Mouse (Mus musculus) midbrain, embryonic 13.5 days (tissue): ENCODE results near the gene Nckap5l. TPM values are rescaled to one million over a fixed set of nuclear protein-coding genes. Genes with fewer than 3 reads are reported as not detected.

ENCODE experiments used
- ATAC-seq: fragments of 200-750 bp; cut with Nextera tagmentation; 2 replicates; pipeline ENCODE4 v1.8.0; 2017; ENCODE audit warnings: mild to moderate bottlenecking, moderate TSS enrichment, moderate library complexity
- H3K27ac ChIP-seq: fragments of 300-500 bp; sonication (generic); 2 replicates; pipeline ENCODE4 v1.5.1; 2015; ENCODE audit warnings: inconsistent platforms, mild to moderate bottlenecking, moderate library complexity
- H3K27me3 ChIP-seq: fragments of 300-500 bp; sonication (generic); 2 replicates; pipeline ENCODE4 v1.6.1; 2015; ENCODE audit warnings: mild to moderate bottlenecking, inconsistent platforms
- H3K36me3 ChIP-seq: fragments of 300-500 bp; sonication (generic); 2 replicates; pipeline ENCODE4 v1.6.1; 2015; ENCODE audit warnings: mild to moderate bottlenecking, inconsistent platforms
- H3K4me1 ChIP-seq: fragments of 300-500 bp; sonication (generic); replicated peaks from 2 replicates; pipeline ENCODE4 v1.6.1; 2015; ENCODE audit warnings: inconsistent platforms
- H3K4me2 ChIP-seq: fragments of 300-500 bp; sonication (generic); replicated peaks from 2 replicates; pipeline ENCODE4 v1.6.1; 2015; ENCODE audit warnings: moderate library complexity, mild to moderate bottlenecking, inconsistent platforms
- H3K4me3 ChIP-seq: fragments of 300-500 bp; sonication (generic); replicated peaks from 2 replicates; pipeline ENCODE4 v1.5.1; 2015; ENCODE audit warnings: mild to moderate bottlenecking, inconsistent platforms
- H3K9ac ChIP-seq: fragments of 300-500 bp; sonication (generic); replicated peaks from 2 replicates; pipeline ENCODE4 v1.6.1; 2015; ENCODE audit warnings: mild to moderate bottlenecking, inconsistent platforms
- H3K9me3 ChIP-seq: fragments of 300-500 bp; sonication (generic); 2 replicates; pipeline ENCODE4 v1.6.1; 2016; ENCODE audit warnings: mild to moderate bottlenecking, inconsistent platforms
- whole genome bisulfite sequencing: fragments of 180-500 bp; shearing (Covaris S2); methylation state at CpG from one replicate; pipeline ENCODE4 v1.1.7; 2015; 5-methylcytosine and 5-hydroxymethylcytosine counted together
- polyA plus RNA-seq: library from polyadenylated mRNA; unstranded; fragments of >200 nt; fragmentation: Nextera tagmentation; extraction: Ambion mirVana; gene quantifications from 2 replicates; pipeline ENCODE4 v1.2.1, GENCODE M21; 2015

Gene Nckap5l
- polyA plus RNA-seq, 1 experiment from 2014 or later = 15.6 TPM

GRCm38 (mm10) chr15:99497061-99497460 is 39.5 kb upstream of the Nckap5l start:
- no peak overlapping the region for H3K4me2 ChIP-seq
- peak; percentile 64 for ATAC-seq
- 12% methylated on average over 4 of the region's 4 CpGs for WGBS
- H3K4me3 ChIP-seq = no peak overlapping the region
- peaks cover 20% of the 10 kb centered on the region for H3K4me1 ChIP-seq
- no peak overlapping the region for H3K9ac ChIP-seq
- H3K9me3 ChIP-seq = no peaks in the 10 kb centered on the region
- H3K27ac ChIP-seq = no peak overlapping the region
- H3K27me3 ChIP-seq = 0 out of 2 replicates have a peak, but pooled peaks cover 3% of the 10 kb centered on the region
- no peaks in the 10 kb centered on the region for H3K36me3 ChIP-seq

- H3K4me3 ChIP-seq = no peak overlapping the region
- H3K27ac ChIP-seq = no peak overlapping the region
- no peaks in the 10 kb centered on the region for H3K4me1 ChIP-seq
- 76% methylated on average over 6 of the region's 6 CpGs for WGBS
- H3K4me2 ChIP-seq = no peak overlapping the region
- no peaks in the 10 kb centered on the region for H3K36me3 ChIP-seq
- H3K9me3 ChIP-seq = no peaks in the 10 kb centered on the region
- ATAC-seq = no peak
- H3K9ac ChIP-seq = no peak overlapping the region
- H3K27me3 ChIP-seq = no peaks in the 10 kb centered on the region
These were observed 27.2 kb upstream of the Nckap5l start for GRCm38 (mm10) chr15:99484745-99485144.

GRCm38 (mm10) chr15:99475814-99476213 is 18.3 kb upstream of the Nckap5l start:
- H3K4me1 ChIP-seq = peaks cover 14% of the 10 kb centered on the region
- H3K4me2 ChIP-seq = no peak overlapping the region
- H3K9me3 ChIP-seq = no peaks in the 10 kb centered on the region
- no peak overlapping the region for H3K27ac ChIP-seq
- no peak overlapping the region for H3K9ac ChIP-seq
- no peak overlapping the region for H3K4me3 ChIP-seq
- H3K36me3 ChIP-seq = no peaks in the 10 kb centered on the region
- WGBS = 82% methylated on average over 1 of the region's 1 CpGs
- ATAC-seq = no peak
- H3K27me3 ChIP-seq = no peaks in the 10 kb centered on the region

GRCm38 (mm10) chr15:99474576-99474926 is 17.0 kb upstream of the Nckap5l start, which contains the start of gene Bcdin3d:
Bcdin3d (minus strand) TSS chr15:99474730.
- ATAC-seq = peak; percentile 90
- peak within 1 kb of the TSS; percentile 87 for H3K4me3 ChIP-seq
- H3K9ac ChIP-seq = peak within 1 kb of the TSS; percentile 91
- 1% methylated on average over 26 of the region's 26 CpGs for WGBS
- no peaks in the 10 kb centered on the region for H3K9me3 ChIP-seq
- peak within 1 kb of the TSS; percentile 81 for H3K4me2 ChIP-seq
- H3K27me3 ChIP-seq = no peaks in the 10 kb centered on the region
- H3K27ac ChIP-seq = peak within 1 kb of the TSS; percentile 93
- H3K4me1 ChIP-seq = peaks cover 14% of the 10 kb centered on the region
- peaks cover 3% of the 10 kb centered on the region; the same call in 1 of the 2 replicates for H3K36me3 ChIP-seq

GRCm38 (mm10) chr15:99473801-99474575 is 16.4 kb upstream of the Nckap5l start:
- peaks cover 14% of the 10 kb centered on the region for H3K4me1 ChIP-seq
- H3K27ac ChIP-seq = peak overlapping the region; percentile 93
- H3K36me3 ChIP-seq = peaks cover 4% of the 10 kb centered on the region
- H3K4me2 ChIP-seq = peak overlapping the region; percentile 81
- H3K27me3 ChIP-seq = no peaks in the 10 kb centered on the region
- peak overlapping the region; percentile 91 for H3K9ac ChIP-seq
- H3K4me3 ChIP-seq = peak overlapping the region; percentile 87
- no peaks in the 10 kb centered on the region for H3K9me3 ChIP-seq
- 7% methylated on average over 38 of the region's 38 CpGs for WGBS
- peak; percentile 86 for ATAC-seq

- Histone ChIP-seq H3K9me3 (no peaks in the 10 kb centered on the region), H3K27ac (no peak overlapping the region), H3K27me3 (no peaks in the 10 kb centered on the region), H3K4me3 (no peak overlapping the region), H3K36me3 (peaks cover 7% of the 10 kb centered on the region), H3K4me2 (0 out of 2 replicates have a peak overlapping the region, but pooled peaks have one; percentile 81), H3K9ac (no peak overlapping the region), H3K4me1 (peaks cover 14% of the 10 kb centered on the region)
- ATAC-seq = no peak
- WGBS = 89% methylated on average over 7 of the region's 7 CpGs
These were observed 15.4 kb upstream of the Nckap5l start for GRCm38 (mm10) chr15:99472972-99473371.

- Histone ChIP-seq H3K4me3 (no peak overlapping the region), H3K27ac (no peak overlapping the region), H3K9ac (no peak overlapping the region), H3K4me1 (peaks cover 14% of the 10 kb centered on the region), H3K4me2 (no peak overlapping the region), H3K27me3 (no peaks in the 10 kb centered on the region), H3K36me3 (peaks cover 7% of the 10 kb centered on the region), H3K9me3 (no peaks in the 10 kb centered on the region)
- ATAC-seq = no peak
- 81% methylated on average over 14 of the region's 14 CpGs for WGBS
These were observed 14.1 kb upstream of the Nckap5l start for GRCm38 (mm10) chr15:99471677-99472063.

- Histone ChIP-seq H3K4me2 (peak overlapping the region; percentile 19; the same call in 1 of the 2 replicates), H3K4me1 (peaks cover 14% of the 10 kb centered on the region), H3K27me3 (no peaks in the 10 kb centered on the region), H3K9ac (0 out of 2 replicates have a peak overlapping the region, but pooled peaks have one; percentile 14), H3K27ac (peak overlapping the region; percentile 16; the same call in 1 of the 2 replicates), H3K36me3 (peaks cover 10% of the 10 kb centered on the region), H3K4me3 (no peak overlapping the region), H3K9me3 (no peaks in the 10 kb centered on the region)
- 64% methylated on average over 17 of the region's 17 CpGs for WGBS
- no peak for ATAC-seq
These were observed 13.6 kb upstream of the Nckap5l start for GRCm38 (mm10) chr15:99470971-99471676.

GRCm38 (mm10) chr15:99470224-99470761 is 12.7 kb upstream of the Nckap5l start:
- Histone ChIP-seq H3K4me1 (peaks cover 14% of the 10 kb centered on the region), H3K27ac (0 out of 2 replicates have a peak overlapping the region, but pooled peaks have one; percentile 16), H3K4me3 (no peak overlapping the region), H3K4me2 (peak overlapping the region; percentile 19; the same call in 1 of the 2 replicates), H3K36me3 (peaks cover 10% of the 10 kb centered on the region), H3K9ac (no peak overlapping the region), H3K27me3 (no peaks in the 10 kb centered on the region), H3K9me3 (no peaks in the 10 kb centered on the region)
- WGBS = 92% methylated on average over 31 of the region's 31 CpGs
- no peak for ATAC-seq

GRCm38 (mm10) chr15:99469736-99470135 is 12.2 kb upstream of the Nckap5l start:
- Histone ChIP-seq H3K9ac (no peak overlapping the region), H3K4me1 (peaks cover 11% of the 10 kb centered on the region), H3K9me3 (no peaks in the 10 kb centered on the region), H3K4me3 (no peak overlapping the region), H3K4me2 (no peak overlapping the region), H3K27me3 (no peaks in the 10 kb centered on the region), H3K27ac (no peak overlapping the region), H3K36me3 (peaks cover 10% of the 10 kb centered on the region)
- no peak for ATAC-seq
- 90% methylated on average over 4 of the region's 4 CpGs for WGBS

GRCm38 (mm10) chr15:99469067-99469466 is 11.5 kb upstream of the Nckap5l start:
- Histone ChIP-seq H3K9me3 (no peaks in the 10 kb centered on the region), H3K4me1 (peaks cover 10% of the 10 kb centered on the region), H3K4me3 (no peak overlapping the region), H3K9ac (no peak overlapping the region), H3K27ac (no peak overlapping the region), H3K4me2 (no peak overlapping the region), H3K27me3 (no peaks in the 10 kb centered on the region), H3K36me3 (peaks cover 10% of the 10 kb centered on the region)
- ATAC-seq = 0 out of 2 replicates have a peak, but pooled peaks have one; percentile 45
- WGBS = 41% methylated on average over 3 of the region's 3 CpGs

GRCm38 (mm10) chr15:99463194-99463593 is 5.6 kb upstream of the Nckap5l start:
- Histone ChIP-seq H3K9me3 (no peaks in the 10 kb centered on the region), H3K4me1 (peaks cover 5% of the 10 kb centered on the region), H3K27ac (no peak overlapping the region), H3K4me3 (no peak overlapping the region), H3K4me2 (no peak overlapping the region), H3K36me3 (peaks cover 3% of the 10 kb centered on the region; the same call in 1 of the 2 replicates), H3K27me3 (no peaks in the 10 kb centered on the region), H3K9ac (no peak overlapping the region)
- 75% methylated on average over 13 of the region's 13 CpGs for WGBS
- no peak for ATAC-seq
